In genomic region chr10:26077671-26078481, GRCm38 (mm10) we compare ENCODE assay signal across 8 mouse cellular contexts. TPM values are rescaled to one million over a fixed set of nuclear protein-coding genes. Genes with fewer than 3 reads are reported as not detected.
A peak's percentile ranks its signal among the peaks of the same experiment; 100 is the strongest.
DNase-seq lines count a peak whose midpoint lies in the region; ATAC-seq and TF ChIP-seq lines count a peak whose summit lies in the region.

Gm9767 (plus strand) TSS chr10:26078255.

- H3K27ac ChIP-seq in kidney, adult 2 months (ENCODE audit: insufficient read depth, low read depth, low read length): no peak within 1 kb of the TSS
- peak within 1 kb of the TSS; percentile 31; the same call in 1 of the 2 replicates for H3K27ac ChIP-seq in forebrain, embryonic 12.5 days
- no peak within 1 kb of the TSS for H3K27ac ChIP-seq in kidney, postnatal 0 days
- peak within 1 kb of the TSS; percentile 84 for H3K27ac ChIP-seq in midbrain, embryonic 10.5 days (replicated peaks)
- H3K27ac ChIP-seq in stomach, postnatal 0 days (replicated peaks): peak within 1 kb of the TSS; percentile 30; the same call in 1 of the 2 replicates

- no peaks in the 10 kb centered on the region for H3K36me3 ChIP-seq in kidney, adult 2 months (ENCODE audit: control insufficient read depth, insufficient read depth, low read length)
- no peaks in the 10 kb centered on the region for H3K36me3 ChIP-seq in forebrain, embryonic 12.5 days (replicated peaks)
- H3K36me3 ChIP-seq in kidney, postnatal 0 days (ENCODE audit: insufficient read depth, low read length): no peaks in the 10 kb centered on the region
- H3K36me3 ChIP-seq in midbrain, embryonic 10.5 days: no peaks in the 10 kb centered on the region
- H3K36me3 ChIP-seq in stomach, postnatal 0 days (ENCODE audit: control insufficient read depth, insufficient read depth, low read length): no peaks in the 10 kb centered on the region

- H3K4me2 ChIP-seq in forebrain, embryonic 12.5 days: peak within 1 kb of the TSS; percentile 88
- H3K4me2 ChIP-seq in kidney, postnatal 0 days (ENCODE audit: low read length): peak within 1 kb of the TSS; percentile 77
- peak within 1 kb of the TSS; percentile 74 for H3K4me2 ChIP-seq in stomach, postnatal 0 days (replicated peaks; ENCODE audit: low read depth)

- no peak for TF ChIP-seq CTCF in kidney, adult 2 months (conservative IDR thresholded peaks at IDR 0.05; ENCODE audit: insufficient read depth, insufficient read length, low read depth, low read length)
- no peak for TF ChIP-seq CTCF in kidney, postnatal 0 days (IDR thresholded peaks at IDR 0.05; ENCODE audit: low read depth)
- peak; percentile 13; the same call in 1 of the 2 replicates for TF ChIP-seq CTCF in stomach, postnatal 0 days (IDR thresholded peaks at IDR 0.05; ENCODE audit: low read depth)

- DNase-seq in kidney, adult 2 months: no peak
- no peak for DNase-seq in kidney, adult 9 months
- peak; percentile 38 for DNase-seq in ZHBTc4 (ENCODE audit: low read depth, low spot score)
- DNase-seq in kidney, postnatal 0 days (ENCODE audit: low spot score): peak; percentile 35
- DNase-seq in midbrain, embryonic 10.5 days (ENCODE audit: low spot score): peak; percentile 53
- DNase-seq in stomach, postnatal 0 days (ENCODE audit: low spot score): peak; percentile 21
- DNase-seq in cerebellum, adult 8-10 months: no peak

- TF ChIP-seq EP300 in stomach, postnatal 0 days (optimal IDR thresholded peaks at IDR 0.05): no peak

- no peaks in the 10 kb centered on the region for H3K9me3 ChIP-seq in forebrain, embryonic 12.5 days
- no peaks in the 10 kb centered on the region for H3K9me3 ChIP-seq in kidney, postnatal 0 days (replicated peaks; ENCODE audit: low read length)
- no peaks in the 10 kb centered on the region for H3K9me3 ChIP-seq in midbrain, embryonic 10.5 days (replicated peaks)
- H3K9me3 ChIP-seq in stomach, postnatal 0 days (ENCODE audit: control insufficient read depth, low read length): no peaks in the 10 kb centered on the region

- peak within 1 kb of the TSS; percentile 9; the same call in 1 of the 2 replicates for H3K4me3 ChIP-seq in kidney, adult 2 months (ENCODE audit: insufficient read depth, low read depth, low read length)
- H3K4me3 ChIP-seq in forebrain, embryonic 12.5 days (replicated peaks): peak within 1 kb of the TSS; percentile 66
- peak within 1 kb of the TSS; percentile 56 for H3K4me3 ChIP-seq in kidney, postnatal 0 days (replicated peaks; ENCODE audit: low read depth, low read length)
- H3K4me3 ChIP-seq in midbrain, embryonic 10.5 days: peak within 1 kb of the TSS; percentile 70
- peak within 1 kb of the TSS; percentile 59 for H3K4me3 ChIP-seq in stomach, postnatal 0 days (ENCODE audit: low read depth, low read length)

- H3K27me3 ChIP-seq in kidney, adult 2 months (replicated peaks; ENCODE audit: control insufficient read depth, insufficient read depth, low read length): peaks cover 2% of the 10 kb centered on the region; the same call in 1 of the 2 replicates
- peaks cover 14% of the 10 kb centered on the region; the same call in 1 of the 2 replicates for H3K27me3 ChIP-seq in forebrain, embryonic 12.5 days
- peaks cover 13% of the 10 kb centered on the region; the same call in 1 of the 2 replicates for H3K27me3 ChIP-seq in kidney, postnatal 0 days (ENCODE audit: insufficient read depth, low read length)
- H3K27me3 ChIP-seq in midbrain, embryonic 10.5 days (ENCODE audit: low read depth, poor library complexity, severe bottlenecking): peaks cover 30% of the 10 kb centered on the region
- no peaks in the 10 kb centered on the region for H3K27me3 ChIP-seq in stomach, postnatal 0 days (ENCODE audit: control insufficient read depth, insufficient read depth, low read length)

- 4% methylated on average over 52 of the region's 52 CpGs for WGBS in kidney, adult 2 months
- 1% methylated on average over 52 of the region's 52 CpGs for WGBS in forebrain, embryonic 12.5 days
- 1% methylated on average over 49 of the region's 52 CpGs for WGBS in kidney, postnatal 0 days
- whole genome bisulfite sequencing in midbrain, embryonic 10.5 days: 1% methylated on average over 52 of the region's 52 CpGs
- WGBS in stomach, postnatal 0 days: 1% methylated on average over 52 of the region's 52 CpGs

- ATAC-seq in forebrain, embryonic 12.5 days (ENCODE audit: low FRiP score): peak; percentile 71
- ATAC-seq in kidney, postnatal 0 days (replicated peaks; ENCODE audit: low FRiP score, low read depth): 0 out of 2 replicates have a peak, but pooled peaks have one; percentile 33
- ATAC-seq in stomach, postnatal 0 days (ENCODE audit: low FRiP score, low TSS enrichment): peak; percentile 45

- no peak for TF ChIP-seq POLR2A in kidney, adult 2 months (IDR thresholded peaks at IDR 0.05; ENCODE audit: low read depth, low read length)

- H3K9ac ChIP-seq in forebrain, embryonic 12.5 days: peak within 1 kb of the TSS; percentile 79
- H3K9ac ChIP-seq in kidney, postnatal 0 days (ENCODE audit: low read depth, low read length): peak within 1 kb of the TSS; percentile 44
- H3K9ac ChIP-seq in stomach, postnatal 0 days (ENCODE audit: low read length): peak within 1 kb of the TSS; percentile 67

- no peaks in the 10 kb centered on the region for H3K4me1 ChIP-seq in kidney, adult 2 months (ENCODE audit: control insufficient read depth, insufficient read depth, low read length)
- H3K4me1 ChIP-seq in forebrain, embryonic 12.5 days: peaks cover 4% of the 10 kb centered on the region
- peaks cover 6% of the 10 kb centered on the region; the same call in 1 of the 2 replicates for H3K4me1 ChIP-seq in kidney, postnatal 0 days (replicated peaks; ENCODE audit: insufficient read depth, low read length)
- peaks cover 9% of the 10 kb centered on the region for H3K4me1 ChIP-seq in midbrain, embryonic 10.5 days
- H3K4me1 ChIP-seq in stomach, postnatal 0 days (replicated peaks; ENCODE audit: control insufficient read depth, insufficient read depth): 0 out of 2 replicates have a peak, but pooled peaks cover 2% of the 10 kb centered on the region

RNA-seq across cellular contexts. Expression of gene Gm9767, which starts in this region (rescaled TPM):
- polyA plus RNA-seq in kidney, adult 2 months (2012; rRNA removed): not detected in 2 replicates
- polyA plus RNA-seq in forebrain, embryonic 12.5 days (2016; fragmentation: Nextera tagmentation; extraction: Ambion mirVana): 0.28 and 0.78 TPM in 2 replicates
- not detected in 2 replicates for polyA plus RNA-seq in kidney, postnatal 0 days (2015; fragmentation: Nextera tagmentation; extraction: Ambion mirVana)
- 0.22 TPM in 1 of 2 replicates, not detected in the other for polyA plus RNA-seq in midbrain, embryonic 10.5 days (2016; fragmentation: Nextera tagmentation; extraction: Ambion mirVana)
- 0.28 and 0.65 TPM in 2 replicates for polyA plus RNA-seq in stomach, postnatal 0 days (2015; fragmentation: Nextera tagmentation; extraction: Ambion mirVana)

Comparison
In these comparisons a context has a peak if more than half of its experiments do, and no peak if none do; other contexts are left out.
1. Peak in ATAC-seq, H3K4me3 ChIP-seq, H3K27ac ChIP-seq, H3K9ac ChIP-seq and H3K4me2 ChIP-seq in forebrain, embryonic 12.5 days; RNA of the gene not detected or under 1 TPM.
2. Peak in DNase-seq, ATAC-seq, H3K4me3 ChIP-seq, H3K9ac ChIP-seq and H3K4me2 ChIP-seq in kidney, postnatal 0 days; RNA of the gene not detected or under 1 TPM.
3. Peak in DNase-seq, H3K4me3 ChIP-seq and H3K27ac ChIP-seq in midbrain, embryonic 10.5 days; RNA of the gene not detected or under 1 TPM.
4. Peak in DNase-seq, ATAC-seq, H3K4me3 ChIP-seq, H3K27ac ChIP-seq, H3K9ac ChIP-seq and H3K4me2 ChIP-seq in stomach, postnatal 0 days; RNA of the gene not detected or under 1 TPM.
5. H3K4me3 ChIP-seq: peak in every context shown above with its lines; median percentile 70 in midbrain, embryonic 10.5 days; 66 in forebrain, embryonic 12.5 days; 59 in stomach, postnatal 0 days; 56 in kidney, postnatal 0 days; 9 in kidney, adult 2 months.